Mouse (Mus musculus) heart, postnatal 0 days (tissue): Measurements from ENCODE around the gene Agap1.

ENCODE experiments used
- CTCF ChIP-seq: IDR thresholded peaks from 2 replicates; pipeline ENCODE4 v1.5.1; 2016; ENCODE audit warnings: antibody characterized with exemption, control low read depth, low read depth
- EP300 ChIP-seq: IDR thresholded peaks from 2 replicates; pipeline ENCODE4 v1.6.1; 2016; ENCODE audit warnings: antibody characterized with exemption, low read depth

DNA sequence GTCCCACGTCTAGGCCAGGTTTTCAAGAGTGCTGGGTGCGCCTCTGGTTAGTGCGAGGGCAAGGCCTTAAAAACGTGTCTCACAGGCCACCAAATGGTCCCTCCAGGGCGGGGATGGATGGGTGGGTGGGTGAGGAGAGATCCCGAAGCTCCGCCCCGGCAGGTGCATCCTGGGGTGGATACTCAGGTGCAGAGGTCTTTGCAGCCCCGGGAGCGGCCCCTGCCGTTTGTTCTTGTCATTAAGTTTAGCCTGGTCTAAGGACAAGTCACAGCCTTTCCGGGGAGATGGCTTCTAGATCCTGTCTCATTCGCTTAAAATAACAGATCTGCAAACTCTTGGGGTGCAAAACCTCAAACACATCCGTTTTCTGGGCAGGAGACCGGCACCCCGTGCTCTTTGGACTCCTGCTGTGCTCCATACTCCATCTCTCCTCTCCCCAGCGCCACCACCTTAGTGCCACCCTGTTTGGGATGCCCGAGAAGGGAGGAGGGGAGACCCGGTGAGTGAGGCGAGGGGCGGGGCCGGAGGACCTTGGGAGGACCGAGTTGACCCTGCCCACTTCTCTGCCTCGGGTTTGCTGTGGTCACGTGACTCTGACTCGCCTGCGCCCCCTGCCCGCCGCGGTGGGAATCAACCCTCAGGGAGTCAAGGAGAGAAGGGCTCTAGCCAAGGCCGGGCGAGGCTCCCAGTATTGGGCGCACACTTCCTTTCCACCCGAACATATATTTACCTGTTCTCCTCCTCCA, 485.5 kb downstream of the Agap1 start:
- TF ChIP-seq CTCF, result peak; percentile 74
- TF ChIP-seq EP300, result no peak
